Mouse (Mus musculus) bone marrow macrophage, adult 2 months (primary cell): Measurements from ENCODE around the gene Ankrd6.

Experiments
- CTCF ChIP-seq: IDR thresholded peaks from 2 replicates; pipeline ENCODE4 v1.5.1; 2012; ENCODE audit warnings: low read depth, mild to moderate bottlenecking, low read length, moderate library complexity
- POLR2A ChIP-seq: IDR thresholded peaks from 2 replicates; pipeline ENCODE4 v1.6.1; 2012; ENCODE audit warnings: mild to moderate bottlenecking, low read depth, low read length, borderline replicate concordance

- TF ChIP-seq POLR2A (no peak), CTCF (no peak)
Observed at GRCm38 (mm10) chr4:32947631-32948030, 3.0 kb downstream of the Ankrd6 start.
